Mouse (Mus musculus) lung, adult 18-20 months (tissue): ENCODE measurements around the gene Supt3.

Experiments used
- DNase-seq, 2 experiments: peaks; one replicate each; pipeline ENCODE4 v3.0.0; 2022; ENCODE audit warnings: mixed read lengths in 2 of 2

Supt3 gene

GRCm38 (mm10) chr17:44783143-44783542 lies 6.2 kb downstream of the Supt3 start:
- DNase-seq = no peak

GRCm38 (mm10) chr17:44788982-44789747 lies 12.2 kb downstream of the Supt3 start:
- DNase-seq = peak; percentile 28 to 59

GRCm38 (mm10) chr17:44792218-44792917 lies 15.4 kb downstream of the Supt3 start:
- DNase-seq = no peak

GRCm38 (mm10) chr17:44797331-44797730 lies 20.4 kb downstream of the Supt3 start:
- DNase-seq = no peak

- DNase-seq = no peak
Measured at GRCm38 (mm10) chr17:44807031-44807430, 30.1 kb downstream of the Supt3 start.

GRCm38 (mm10) chr17:44814508-44815175 lies 37.7 kb downstream of the Supt3 start, which contains the start of gene Runx2:
Runx2 (minus strand) TSS chr17:44814797.
- no peak for DNase-seq

GRCm38 (mm10) chr17:44818825-44819224 lies 41.9 kb downstream of the Supt3 start:
- no peak for DNase-seq

- no peak for DNase-seq
Measured at GRCm38 (mm10) chr17:44819816-44820215, 42.9 kb downstream of the Supt3 start.

- DNase-seq = no peak
Measured at GRCm38 (mm10) chr17:44821940-44822339, 45.0 kb downstream of the Supt3 start.

- no peak for DNase-seq
Measured at GRCm38 (mm10) chr17:44827124-44827523, 50.2 kb downstream of the Supt3 start.

GRCm38 (mm10) chr17:44827964-44828363 lies 51.0 kb downstream of the Supt3 start:
- DNase-seq = no peak

- no peak for DNase-seq
Measured at GRCm38 (mm10) chr17:44829587-44829986, 52.6 kb downstream of the Supt3 start.

- DNase-seq = no peak
Measured at GRCm38 (mm10) chr17:44831201-44831600, 54.2 kb downstream of the Supt3 start.

- no peak for DNase-seq
Measured at GRCm38 (mm10) chr17:44842184-44842583, 65.2 kb downstream of the Supt3 start.

- DNase-seq = no peak
Measured at GRCm38 (mm10) chr17:44863165-44863564, 86.2 kb downstream of the Supt3 start.

- no peak for DNase-seq
Measured at GRCm38 (mm10) chr17:44893592-44893991, 116.6 kb downstream of the Supt3 start.

- no peak for DNase-seq
Measured at GRCm38 (mm10) chr17:44943536-44944090, 166.7 kb downstream of the Supt3 start.

GRCm38 (mm10) chr17:44945333-44945732 lies 168.4 kb downstream of the Supt3 start:
- DNase-seq = peak in 1 of 2 experiments; percentile 4

- DNase-seq = no peak
Measured at GRCm38 (mm10) chr17:44948321-44948720, 171.4 kb downstream of the Supt3 start.

GRCm38 (mm10) chr17:44956671-44957070 lies 179.7 kb downstream of the Supt3 start:
- DNase-seq = no peak

- DNase-seq = no peak
Measured at GRCm38 (mm10) chr17:44963051-44963798, 186.3 kb downstream of the Supt3 start.

- no peak for DNase-seq
Measured at GRCm38 (mm10) chr17:44967186-44967585, 190.2 kb downstream of the Supt3 start.
